In the genomic region with DNA sequence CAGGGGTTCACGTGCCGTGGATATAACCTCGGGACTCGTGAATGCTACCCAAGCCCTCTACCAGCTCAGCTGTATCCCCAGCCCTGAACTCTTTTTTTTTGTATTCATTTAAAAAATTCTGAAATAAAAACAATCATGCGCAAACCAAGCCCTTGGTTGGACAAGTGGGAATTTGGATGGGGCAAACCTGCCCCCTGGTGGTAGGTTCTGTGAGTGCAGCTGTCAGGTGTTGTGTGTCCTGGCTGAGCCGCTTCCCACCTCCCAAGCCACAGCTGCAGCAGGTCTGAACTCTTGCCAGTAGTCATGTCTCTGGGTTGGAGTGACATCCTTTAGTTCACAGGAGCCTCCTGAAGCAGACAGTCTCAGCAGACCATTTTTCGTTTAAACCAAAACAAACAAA, we compare ENCODE assay signal across 8 mouse cellular contexts. TPM values are rescaled to one million over a fixed set of nuclear protein-coding genes. Genes with fewer than 3 reads are reported as not detected.
DNase-seq lines count a peak whose midpoint lies in the region; ATAC-seq lines count a peak whose summit lies in the region.

No protein-coding gene starts in this region.

- peaks cover 7% of the 10 kb centered on the region for H3K4me1 ChIP-seq in midbrain, embryonic 11.5 days (ENCODE audit: control insufficient read depth, insufficient read depth, low read length)
- H3K4me1 ChIP-seq in midbrain, embryonic 13.5 days (replicated peaks) = peaks cover 11% of the 10 kb centered on the region
- H3K4me1 ChIP-seq in embryonic facial prominence, embryonic 10.5 days = peaks cover 19% of the 10 kb centered on the region
- peaks cover 3% of the 10 kb centered on the region; the same call in 1 of the 2 replicates for H3K4me1 ChIP-seq in limb, embryonic 11.5 days (ENCODE audit: control insufficient read depth, insufficient read depth, low read length)

- no peak for ATAC-seq in midbrain, embryonic 11.5 days (ENCODE audit: low FRiP score)
- ATAC-seq in midbrain, embryonic 13.5 days = no peak
- ATAC-seq in limb, embryonic 11.5 days (ENCODE audit: insufficient number of reproducible peaks, low FRiP score, low TSS enrichment, low read depth) = no peak

- no peak overlapping the region for H3K27ac ChIP-seq in midbrain, embryonic 11.5 days (ENCODE audit: low read depth, low read length)
- H3K27ac ChIP-seq in midbrain, embryonic 13.5 days = no peak overlapping the region
- H3K27ac ChIP-seq in embryonic facial prominence, embryonic 10.5 days (replicated peaks) = no peak overlapping the region
- no peak overlapping the region for H3K27ac ChIP-seq in limb, embryonic 11.5 days (replicated peaks; ENCODE audit: low read depth, low read length)

- H3K4me2 ChIP-seq in midbrain, embryonic 11.5 days = no peak overlapping the region
- no peak overlapping the region for H3K4me2 ChIP-seq in midbrain, embryonic 13.5 days (replicated peaks)
- no peak overlapping the region for H3K4me2 ChIP-seq in limb, embryonic 11.5 days (ENCODE audit: low read depth, severe bottlenecking)

- H3K9ac ChIP-seq in midbrain, embryonic 11.5 days (ENCODE audit: low read length) = no peak overlapping the region
- H3K9ac ChIP-seq in midbrain, embryonic 13.5 days (replicated peaks) = no peak overlapping the region
- no peak overlapping the region for H3K9ac ChIP-seq in limb, embryonic 11.5 days (ENCODE audit: low read length)

- no peaks in the 10 kb centered on the region for H3K27me3 ChIP-seq in midbrain, embryonic 11.5 days (ENCODE audit: control insufficient read depth, insufficient read depth, low read length)
- peaks cover 13% of the 10 kb centered on the region for H3K27me3 ChIP-seq in midbrain, embryonic 13.5 days
- peaks cover 11% of the 10 kb centered on the region for H3K27me3 ChIP-seq in embryonic facial prominence, embryonic 10.5 days (replicated peaks; ENCODE audit: low read depth, poor library complexity, severe bottlenecking)
- no peaks in the 10 kb centered on the region for H3K27me3 ChIP-seq in limb, embryonic 11.5 days (ENCODE audit: control insufficient read depth, insufficient read depth, low read length)

- 24% methylated on average over 7 of the region's 7 CpGs for WGBS in midbrain, embryonic 11.5 days
- WGBS in midbrain, embryonic 13.5 days = 21% methylated on average over 7 of the region's 7 CpGs
- WGBS in embryonic facial prominence, embryonic 10.5 days = 22% methylated on average over 7 of the region's 7 CpGs
- 31% methylated on average over 7 of the region's 7 CpGs for WGBS in limb, embryonic 11.5 days

- peak; percentile 99 for DNase-seq in midbrain, embryonic 11.5 days (ENCODE audit: low spot score, missing footprints)
- DNase-seq in adrenal gland, postnatal 14 days = peak; percentile 85
- DNase-seq in embryonic facial prominence, embryonic 10.5 days (ENCODE audit: low spot score) = peak; percentile 89
- peak; percentile 79 to 86 for DNase-seq in heart, postnatal 36 days
- peak; percentile 93 for DNase-seq in limb, embryonic 11.5 days (ENCODE audit: low spot score)
- DNase-seq in retina, adult 2 months (ENCODE audit: low read depth, low spot score) = peak; percentile 65
- DNase-seq in thymus, postnatal 25 days = peak; percentile 84

- no peaks in the 10 kb centered on the region for H3K36me3 ChIP-seq in midbrain, embryonic 11.5 days (ENCODE audit: control insufficient read depth, insufficient read depth, low read length)
- no peaks in the 10 kb centered on the region for H3K36me3 ChIP-seq in midbrain, embryonic 13.5 days
- H3K36me3 ChIP-seq in embryonic facial prominence, embryonic 10.5 days (replicated peaks) = no peaks in the 10 kb centered on the region
- no peaks in the 10 kb centered on the region for H3K36me3 ChIP-seq in limb, embryonic 11.5 days (ENCODE audit: control insufficient read depth, insufficient read depth, low read length)

- no peak overlapping the region for H3K4me3 ChIP-seq in midbrain, embryonic 11.5 days (ENCODE audit: low read depth, low read length)
- no peak overlapping the region for H3K4me3 ChIP-seq in midbrain, embryonic 13.5 days (replicated peaks)
- H3K4me3 ChIP-seq in embryonic facial prominence, embryonic 10.5 days = no peak overlapping the region
- H3K4me3 ChIP-seq in limb, embryonic 11.5 days (ENCODE audit: low read depth, low read length) = no peak overlapping the region

- intact Hi-C loops in heart, postnatal 36 days (cut with DNase I) = loop anchor here (1.0 to 5.0 kb wide), 2 partner anchors 105 to 255 kb away; partner anchors contain the start of gene Cep85

- no peaks in the 10 kb centered on the region for H3K9me3 ChIP-seq in midbrain, embryonic 11.5 days (ENCODE audit: control insufficient read depth, low read length)
- H3K9me3 ChIP-seq in midbrain, embryonic 13.5 days = no peaks in the 10 kb centered on the region
- no peaks in the 10 kb centered on the region for H3K9me3 ChIP-seq in embryonic facial prominence, embryonic 10.5 days
- H3K9me3 ChIP-seq in limb, embryonic 11.5 days (ENCODE audit: control insufficient read depth, low read length) = no peaks in the 10 kb centered on the region

RNA-seq across cellular contexts. Expression of gene Pdik1l, which starts 4.4 kb away (rescaled TPM):
- polyA plus RNA-seq in midbrain, embryonic 11.5 days (2014; fragmentation: Nextera tagmentation; extraction: Ambion mirVana) = 24.5 and 28.8 TPM in 2 replicates
- polyA plus RNA-seq in midbrain, embryonic 13.5 days (2015; fragmentation: Nextera tagmentation; extraction: Ambion mirVana) = 42.3 and 44.0 TPM in 2 replicates
- total RNA-seq in adrenal gland, postnatal 14 days (2021) = 18.1 and 20.7 TPM in 2 replicates
- 19.2 and 24.3 TPM in 2 replicates for polyA plus RNA-seq in embryonic facial prominence, embryonic 10.5 days (2016; fragmentation: Nextera tagmentation; extraction: Ambion mirVana)
- total RNA-seq in heart, postnatal 36 days (2021) = 1 to 10 TPM; 7.9 to 8.2 TPM
- polyA plus RNA-seq in limb, embryonic 11.5 days (2014; fragmentation: Nextera tagmentation; extraction: Ambion mirVana) = 20.6 and 21.0 TPM in 2 replicates

RNA-seq across cellular contexts. Expression of gene Trim63, which starts 22.9 kb away (rescaled TPM):
- polyA plus RNA-seq in midbrain, embryonic 11.5 days (2014; fragmentation: Nextera tagmentation; extraction: Ambion mirVana) = 0.11 TPM in 1 of 2 replicates, not detected in the other
- polyA plus RNA-seq in midbrain, embryonic 13.5 days (2015; fragmentation: Nextera tagmentation; extraction: Ambion mirVana) = 0.11 and 0.21 TPM in 2 replicates
- total RNA-seq in adrenal gland, postnatal 14 days (2021) = not detected in 2 replicates
- 0.31 and 0.34 TPM in 2 replicates for polyA plus RNA-seq in embryonic facial prominence, embryonic 10.5 days (2016; fragmentation: Nextera tagmentation; extraction: Ambion mirVana)
- 100 to 1,000 TPM; 234 to 314 TPM for total RNA-seq in heart, postnatal 36 days (2021)
- polyA plus RNA-seq in limb, embryonic 11.5 days (2014; fragmentation: Nextera tagmentation; extraction: Ambion mirVana) = 0.51 and 0.55 TPM in 2 replicates

RNA-seq across cellular contexts. Expression of gene Grrp1, which starts 38.2 kb away (rescaled TPM):
- polyA plus RNA-seq in midbrain, embryonic 11.5 days (2014; fragmentation: Nextera tagmentation; extraction: Ambion mirVana) = 4.2 and 5.1 TPM in 2 replicates
- 6.2 and 8.1 TPM in 2 replicates for polyA plus RNA-seq in midbrain, embryonic 13.5 days (2015; fragmentation: Nextera tagmentation; extraction: Ambion mirVana)
- total RNA-seq in adrenal gland, postnatal 14 days (2021) = 11.4 and 13.8 TPM in 2 replicates
- polyA plus RNA-seq in embryonic facial prominence, embryonic 10.5 days (2016; fragmentation: Nextera tagmentation; extraction: Ambion mirVana) = 7.4 and 7.9 TPM in 2 replicates
- total RNA-seq in heart, postnatal 36 days (2021) = 1 to 10 TPM; 6.1 to 9.5 TPM
- polyA plus RNA-seq in limb, embryonic 11.5 days (2014; fragmentation: Nextera tagmentation; extraction: Ambion mirVana) = 5.5 and 7.1 TPM in 2 replicates

RNA-seq across cellular contexts. Expression of gene Gm30191, which starts 45.3 kb away (rescaled TPM):
- 0.22 TPM in 1 of 2 replicates, not detected in the other for polyA plus RNA-seq in midbrain, embryonic 11.5 days (2014; fragmentation: Nextera tagmentation; extraction: Ambion mirVana)
- not detected in 2 replicates for polyA plus RNA-seq in midbrain, embryonic 13.5 days (2015; fragmentation: Nextera tagmentation; extraction: Ambion mirVana)
- total RNA-seq in adrenal gland, postnatal 14 days (2021) = not detected in 2 replicates
- polyA plus RNA-seq in embryonic facial prominence, embryonic 10.5 days (2016; fragmentation: Nextera tagmentation; extraction: Ambion mirVana) = not detected in 2 replicates
- not detected for total RNA-seq in heart, postnatal 36 days (2021)
- not detected in 2 replicates for polyA plus RNA-seq in limb, embryonic 11.5 days (2014; fragmentation: Nextera tagmentation; extraction: Ambion mirVana)

RNA-seq across cellular contexts. Expression of gene Zfp593, which starts 46.7 kb away (rescaled TPM):
- 16.8 and 17.0 TPM in 2 replicates for polyA plus RNA-seq in midbrain, embryonic 11.5 days (2014; fragmentation: Nextera tagmentation; extraction: Ambion mirVana)
- polyA plus RNA-seq in midbrain, embryonic 13.5 days (2015; fragmentation: Nextera tagmentation; extraction: Ambion mirVana) = 14.9 and 15.6 TPM in 2 replicates
- total RNA-seq in adrenal gland, postnatal 14 days (2021) = 8.4 and 9.7 TPM in 2 replicates
- 21.0 and 21.8 TPM in 2 replicates for polyA plus RNA-seq in embryonic facial prominence, embryonic 10.5 days (2016; fragmentation: Nextera tagmentation; extraction: Ambion mirVana)
- 1 to 10 TPM; 2.6 to 3.7 TPM for total RNA-seq in heart, postnatal 36 days (2021)
- 16.2 and 17.1 TPM in 2 replicates for polyA plus RNA-seq in limb, embryonic 11.5 days (2014; fragmentation: Nextera tagmentation; extraction: Ambion mirVana)
